Mouse (Mus musculus) kidney, postnatal 4 days (tissue): ENCODE measurements around the gene Slc24a4.

Experiments
- DNase-seq, 2 experiments: peaks; one replicate each; pipeline ENCODE4 v3.0.0; 2021; ENCODE audit warnings: mixed read lengths in 2 of 2

Slc24a4 gene

DNA sequence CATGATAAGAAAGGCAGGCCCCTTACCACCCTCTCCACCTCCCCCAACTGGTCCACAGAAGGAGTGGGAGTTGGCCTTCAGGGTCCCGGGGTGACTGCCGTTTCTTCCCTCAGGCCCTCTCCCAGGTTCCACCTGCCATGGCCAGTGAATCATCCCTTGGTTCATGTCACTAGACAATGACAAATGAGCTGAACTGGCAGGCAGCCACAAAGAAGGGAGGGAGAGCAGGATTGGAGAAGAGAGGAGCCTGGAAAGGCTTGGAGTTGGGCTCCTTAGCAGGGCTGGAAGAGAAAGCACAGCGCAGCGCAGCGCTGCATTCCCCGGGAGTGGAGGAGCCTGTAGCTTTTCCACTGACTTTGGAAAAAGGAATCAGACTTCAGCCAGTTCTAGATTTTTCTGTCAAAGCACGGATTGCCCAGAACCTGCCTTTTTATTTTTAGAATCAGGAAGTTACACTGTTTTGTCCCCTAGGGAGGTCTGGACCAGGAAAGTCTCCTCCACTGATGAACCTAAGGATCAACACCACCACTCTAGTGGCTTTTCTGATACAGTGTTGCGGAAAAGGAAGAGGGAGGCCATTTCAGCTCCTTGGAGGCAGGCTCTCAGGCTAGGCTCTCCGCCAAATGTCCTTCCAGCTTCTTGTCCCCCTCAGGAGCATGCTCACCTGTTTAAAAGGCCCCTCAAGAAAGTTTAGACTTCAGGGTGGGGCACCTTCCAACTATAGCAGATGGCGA lies 158.3 kb downstream of the Slc24a4 start:
- DNase-seq, result peak; percentile 81 to 84

DNA sequence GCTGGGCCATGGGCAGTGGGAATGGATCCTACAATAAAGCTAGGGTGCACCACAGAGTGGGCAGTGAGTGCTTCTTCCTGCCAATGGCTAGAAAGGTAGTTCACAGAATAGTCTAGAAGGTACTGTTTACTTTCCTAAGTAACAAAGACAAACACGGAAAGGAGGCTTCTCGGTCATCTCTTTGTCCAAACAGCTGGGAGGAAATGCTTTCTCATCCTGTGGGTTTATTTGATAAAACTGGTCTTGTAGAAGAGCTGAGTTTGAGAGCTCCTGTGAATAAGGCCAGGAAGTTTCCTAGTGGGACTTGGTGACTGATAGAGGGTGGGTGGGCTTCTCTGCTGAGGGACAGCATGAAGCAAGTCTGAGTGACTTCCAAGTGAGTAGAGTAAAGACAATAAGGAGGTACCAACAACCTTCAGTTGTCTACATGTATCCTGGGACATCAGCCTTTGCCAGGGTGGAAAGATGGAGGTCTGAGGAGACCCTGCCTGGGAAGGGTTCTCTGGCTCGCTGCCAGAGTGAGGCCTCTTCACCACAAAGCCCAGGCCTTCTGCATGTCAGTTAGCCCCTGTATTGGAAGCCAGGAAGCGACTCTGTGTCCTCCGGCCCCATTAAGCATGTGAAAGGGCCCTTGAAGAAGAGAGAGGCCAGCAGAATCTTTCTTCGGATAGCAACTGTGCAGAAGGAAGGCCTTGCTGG lies 159.5 kb downstream of the Slc24a4 start:
- DNase-seq, result no peak

GRCm38 (mm10) chr12:102288846-102289245 lies 160.3 kb downstream of the Slc24a4 start:
- DNase-seq, result no peak

GRCm38 (mm10) chr12:102289568-102289967 lies 161.0 kb downstream of the Slc24a4 start:
- no peak for DNase-seq

DNA sequence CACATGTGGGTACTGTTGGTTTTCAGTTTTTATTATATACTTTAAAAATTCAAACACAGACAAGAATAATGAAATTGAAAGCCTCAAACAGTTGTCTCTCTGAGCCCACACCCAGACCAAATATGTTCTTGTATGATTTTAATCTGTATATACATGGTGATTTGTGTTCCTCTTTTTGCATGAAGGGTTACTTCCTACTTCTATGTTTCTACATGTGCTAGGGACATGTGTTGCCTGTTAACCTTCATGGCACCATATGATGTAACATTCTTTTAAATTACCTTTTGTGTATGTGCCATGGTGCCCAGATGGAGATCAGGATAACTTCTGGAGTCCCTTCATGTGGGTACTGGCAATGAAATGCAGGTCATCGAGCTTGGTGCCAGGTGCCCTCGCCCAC lies 162.1 kb downstream of the Slc24a4 start:
- no peak for DNase-seq

DNA sequence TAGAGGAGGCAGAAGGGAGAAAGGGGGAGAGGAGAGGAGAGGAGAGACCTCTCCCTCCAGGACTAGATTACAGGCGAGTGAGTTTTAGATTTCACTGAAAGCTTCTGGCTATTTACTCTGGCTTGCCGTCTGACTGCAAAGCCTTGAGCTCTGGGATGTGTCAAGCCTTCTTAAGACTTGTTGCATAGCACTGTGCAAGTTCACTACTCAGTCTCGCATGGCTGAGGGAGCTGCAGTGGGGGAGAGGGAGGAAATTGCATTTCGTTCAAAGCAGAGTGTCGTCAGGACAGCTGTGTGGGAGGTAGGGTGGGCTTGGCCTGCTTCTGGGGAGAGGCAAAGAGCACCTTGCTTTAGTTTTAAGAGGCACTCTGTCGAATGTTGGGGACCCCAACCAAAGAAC lies 163.2 kb downstream of the Slc24a4 start:
- peak; percentile 48 to 62 for DNase-seq

DNA sequence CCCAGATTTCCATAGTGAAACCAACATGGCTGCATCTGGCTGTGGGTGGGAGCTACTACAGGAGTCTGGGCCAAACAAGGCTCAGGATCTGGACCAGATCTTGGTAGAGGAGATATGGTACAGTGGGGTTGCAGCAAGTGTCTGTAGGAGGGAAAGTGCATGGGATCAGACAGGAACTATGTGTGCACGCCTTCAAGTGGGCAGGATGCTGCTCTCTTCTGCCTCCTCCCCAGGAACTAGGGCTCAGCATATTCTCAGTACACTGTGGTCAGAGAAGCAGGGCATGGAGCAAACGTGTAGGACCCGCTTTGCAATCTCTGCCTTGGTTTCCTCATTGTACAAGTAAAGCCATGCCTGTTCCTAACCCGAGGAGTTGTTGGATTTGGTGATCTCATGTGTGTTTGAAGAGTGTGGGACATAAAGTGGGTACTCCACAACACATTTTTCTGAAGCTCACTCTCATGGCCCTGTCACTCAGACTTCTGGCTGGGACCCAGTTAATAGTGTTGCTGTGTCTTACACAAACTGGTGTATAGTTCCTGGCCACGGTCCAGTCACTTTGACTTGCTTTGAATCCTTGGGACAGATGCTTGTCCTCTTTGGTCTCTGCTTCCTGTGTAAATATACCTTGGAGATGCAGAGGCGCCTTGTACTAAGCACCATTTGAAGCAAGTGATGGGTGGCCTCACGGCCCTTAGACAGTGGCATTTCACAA lies 164.1 kb downstream of the Slc24a4 start:
- no peak for DNase-seq

DNA sequence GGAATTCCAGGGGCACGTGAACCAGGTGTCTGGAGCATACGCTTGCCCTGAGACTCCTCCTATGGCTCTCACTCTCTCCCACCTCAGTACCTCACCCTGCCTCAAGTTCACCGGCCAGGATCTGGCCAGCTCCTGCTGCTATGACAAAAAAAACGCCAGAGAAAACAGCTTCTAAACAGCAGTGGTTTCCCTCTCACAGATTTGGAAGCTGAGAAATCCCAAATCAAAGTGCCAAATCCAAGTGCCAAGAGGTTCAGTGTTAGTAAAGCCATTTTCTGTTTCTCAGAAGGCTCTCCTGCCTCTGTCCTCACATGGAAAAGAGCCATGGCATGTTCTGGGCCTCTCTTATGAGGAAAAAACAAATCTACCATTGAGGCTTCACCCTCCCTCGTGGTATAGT lies 166.1 kb downstream of the Slc24a4 start:
- no peak for DNase-seq

GRCm38 (mm10) chr12:102295230-102295629 lies 166.7 kb downstream of the Slc24a4 start:
- DNase-seq, result no peak

DNA sequence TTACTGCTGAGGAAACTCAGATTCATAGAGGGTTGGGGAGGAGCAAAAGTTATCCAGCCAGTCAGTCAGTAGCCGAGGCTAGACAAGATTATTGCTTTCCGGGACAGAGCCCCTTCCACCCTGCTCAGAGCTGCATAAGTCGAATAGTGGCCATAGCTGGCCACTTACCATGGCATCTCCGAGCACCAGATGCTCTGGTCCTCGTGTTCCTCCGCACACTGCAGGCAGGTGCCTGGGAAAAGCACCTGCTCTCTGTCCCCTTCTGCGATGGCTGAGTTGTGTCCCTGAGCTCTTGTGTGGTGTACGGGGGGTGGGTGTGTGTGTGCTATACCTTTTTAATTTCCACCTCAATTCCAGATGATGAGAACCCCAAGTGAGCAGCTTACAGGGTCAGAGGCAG lies 167.1 kb downstream of the Slc24a4 start:
- no peak for DNase-seq

- no peak for DNase-seq
Observed at GRCm38 (mm10) chr12:102296361-102296760, 167.8 kb downstream of the Slc24a4 start.

- DNase-seq, result no peak
Observed at GRCm38 (mm10) chr12:102296967-102297366, 168.4 kb downstream of the Slc24a4 start.

DNA sequence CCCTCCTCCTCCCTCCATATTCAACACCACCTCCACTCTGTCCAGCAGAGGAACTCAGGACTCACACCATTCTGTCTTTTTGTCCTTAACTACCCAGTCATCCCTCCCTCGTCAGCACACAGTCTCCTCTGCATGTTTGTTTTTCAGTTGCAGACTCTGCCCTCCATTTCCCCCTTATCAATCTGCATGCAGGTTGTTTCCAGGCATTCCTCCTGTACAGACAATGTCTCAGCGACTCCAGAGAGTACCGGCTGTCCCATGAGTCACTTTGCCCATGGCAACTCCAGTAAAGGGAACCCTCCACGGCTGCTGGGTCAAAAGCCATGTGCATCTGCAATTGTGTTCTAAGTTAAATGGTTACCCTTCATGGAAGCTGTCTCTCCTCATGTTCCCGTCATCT lies 170.7 kb downstream of the Slc24a4 start:
- no peak for DNase-seq

DNA sequence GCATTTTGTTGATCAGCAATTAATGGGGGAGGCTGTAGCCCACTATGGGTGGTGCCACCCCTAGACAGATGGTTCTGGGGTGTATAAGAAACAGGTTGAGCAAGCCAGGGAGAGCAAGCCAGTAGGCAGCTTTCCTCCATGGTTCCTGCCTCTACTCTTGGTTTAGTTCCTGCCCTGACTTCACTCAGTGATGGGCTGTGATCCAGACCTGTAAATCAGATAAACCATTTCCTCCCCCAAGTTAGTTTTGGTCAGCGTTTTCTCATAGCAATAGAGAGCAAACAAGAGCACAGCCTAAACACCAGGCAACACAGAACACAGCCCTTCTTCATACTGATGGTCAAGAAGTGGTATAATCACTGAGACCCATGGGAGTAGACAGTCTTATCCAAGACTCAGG lies 173.1 kb downstream of the Slc24a4 start:
- DNase-seq, result no peak

GRCm38 (mm10) chr12:102302322-102302721 lies 173.8 kb downstream of the Slc24a4 start:
- DNase-seq, result peak in 1 of 2 experiments; percentile 58

DNA sequence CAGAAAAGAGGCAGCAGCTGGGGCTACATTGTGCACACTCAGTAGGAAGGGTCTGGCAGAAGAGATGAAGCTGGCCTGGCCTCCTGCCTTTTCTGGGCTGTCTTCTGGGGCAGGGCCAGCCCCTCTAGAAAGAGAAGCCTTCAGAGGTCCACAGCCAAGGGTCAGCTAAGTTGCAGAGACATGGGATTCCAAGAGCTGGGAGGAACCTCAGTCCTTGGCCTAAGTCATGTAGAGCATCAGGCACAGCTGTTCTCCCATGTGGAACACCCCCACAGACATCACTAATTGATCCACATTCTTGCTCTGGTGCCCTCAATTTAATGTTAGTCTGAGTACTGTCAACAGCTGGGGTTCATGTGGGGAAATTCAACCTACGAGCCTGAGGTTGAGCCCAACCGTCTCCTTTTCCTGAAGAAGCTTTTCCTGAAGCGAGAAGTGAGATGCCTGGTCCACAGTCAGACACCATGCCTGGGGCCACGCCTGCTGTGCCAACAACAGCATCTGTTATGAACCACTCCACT lies 174.4 kb downstream of the Slc24a4 start:
- peak; percentile 72 to 83 for DNase-seq

DNA sequence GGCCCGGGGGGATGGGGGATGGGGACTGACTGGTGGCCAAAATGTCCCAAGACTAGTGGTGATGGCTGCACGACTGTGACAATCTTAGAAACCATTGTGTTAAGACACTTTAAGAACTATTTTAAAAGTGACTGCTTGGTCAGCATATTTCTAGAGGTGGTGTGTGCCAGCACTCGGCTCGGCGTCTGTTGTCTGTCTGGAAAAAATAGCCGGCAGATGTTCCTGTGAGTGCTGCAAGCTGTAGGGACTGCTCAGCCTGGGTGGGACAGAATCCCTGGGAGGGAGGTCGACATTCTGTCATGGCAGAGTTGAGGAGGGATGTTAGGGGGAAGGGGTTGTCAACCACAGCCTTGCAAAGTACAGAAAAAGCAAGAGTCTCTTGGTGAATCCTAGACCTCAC lies 175.3 kb downstream of the Slc24a4 start:
- no peak for DNase-seq

- DNase-seq, result peak in 1 of 2 experiments; percentile 42
Observed at GRCm38 (mm10) chr12:102305069-102305836, 176.7 kb downstream of the Slc24a4 start.

DNA sequence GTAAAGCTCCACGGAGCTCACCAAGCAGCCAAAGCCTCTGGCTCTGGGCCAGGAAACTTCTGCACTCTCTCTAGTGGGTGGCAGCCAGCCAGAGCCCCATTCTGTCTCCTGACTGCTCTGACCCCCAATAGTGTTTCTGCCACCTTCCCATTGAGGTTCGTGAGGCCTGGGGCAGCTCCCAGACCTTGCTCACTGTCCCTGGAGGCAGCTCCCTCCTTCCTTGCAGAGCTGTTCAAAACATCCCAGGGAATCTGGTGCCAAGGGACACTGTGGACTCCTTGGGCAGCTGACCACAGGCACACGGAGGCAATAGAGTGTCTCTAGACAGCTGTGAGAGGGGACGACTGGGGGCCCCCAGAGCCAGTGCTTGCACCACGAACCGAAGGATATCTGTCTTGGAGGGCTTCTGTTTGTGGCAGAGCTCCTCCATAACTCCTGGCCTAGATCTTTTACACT lies 179.5 kb downstream of the Slc24a4 start:
- DNase-seq, result peak; percentile 75 to 84

GRCm38 (mm10) chr12:102308457-102309011 lies 180.0 kb downstream of the Slc24a4 start:
- DNase-seq, result peak; percentile 67 to 81

DNA sequence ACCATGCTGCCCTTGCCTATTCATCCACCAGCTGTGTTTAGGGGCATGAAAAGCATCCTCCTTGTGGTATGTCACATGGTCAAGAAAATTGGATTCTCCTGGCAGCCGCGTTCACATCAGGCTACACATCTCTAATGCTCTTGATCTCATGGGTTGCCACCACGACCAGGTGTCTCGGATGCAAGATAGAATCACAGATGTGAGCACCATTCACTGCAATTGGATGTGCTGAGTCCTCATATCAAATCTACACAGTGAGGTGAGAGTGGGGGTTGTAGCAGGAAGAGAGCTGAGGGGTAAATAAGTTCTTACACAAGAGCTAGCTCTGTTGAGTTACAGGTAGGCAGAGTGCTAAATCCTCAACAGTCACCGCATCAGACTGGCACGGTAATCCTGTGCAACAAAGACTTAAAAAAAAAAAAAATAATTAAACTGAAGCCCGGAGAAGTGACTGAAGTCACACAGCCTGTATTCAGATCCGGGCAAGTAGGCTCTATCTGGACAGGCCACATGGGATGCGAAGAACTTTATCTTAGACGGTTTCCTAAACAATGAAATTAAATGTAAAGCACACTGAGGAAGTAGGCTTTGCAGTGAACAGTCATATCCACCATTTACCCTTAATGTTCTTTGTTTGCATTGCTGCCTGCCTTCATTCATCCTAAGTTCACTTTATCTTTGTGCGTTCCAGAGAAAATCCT lies 180.7 kb downstream of the Slc24a4 start:
- DNase-seq, result no peak

GRCm38 (mm10) chr12:102309800-102310195 lies 181.3 kb downstream of the Slc24a4 start:
- DNase-seq, result no peak
